Mouse (Mus musculus): ENCODE data around the gene Gpr37. TPM values are rescaled to one million over a fixed set of nuclear protein-coding genes. Genes with fewer than 3 reads are reported as not detected.

Gene Gpr37
- polyA plus RNA-seq, 1 experiment from 2014 or later: 2.0 TPM

Other genes starting within 250 kb of the Gpr37 start
- gene Pot1a, start 118.5 kb upstream of the Gpr37 start, polyA plus RNA-seq (2014; fragmentation: Nextera tagmentation; extraction: Ambion mirVana): 39.6 and 43.3 TPM in 2 replicates

Measured in hindbrain, embryonic 11.5 days (tissue).